Mouse (Mus musculus): ENCODE results near the gene Rwdd4a.

DNA sequence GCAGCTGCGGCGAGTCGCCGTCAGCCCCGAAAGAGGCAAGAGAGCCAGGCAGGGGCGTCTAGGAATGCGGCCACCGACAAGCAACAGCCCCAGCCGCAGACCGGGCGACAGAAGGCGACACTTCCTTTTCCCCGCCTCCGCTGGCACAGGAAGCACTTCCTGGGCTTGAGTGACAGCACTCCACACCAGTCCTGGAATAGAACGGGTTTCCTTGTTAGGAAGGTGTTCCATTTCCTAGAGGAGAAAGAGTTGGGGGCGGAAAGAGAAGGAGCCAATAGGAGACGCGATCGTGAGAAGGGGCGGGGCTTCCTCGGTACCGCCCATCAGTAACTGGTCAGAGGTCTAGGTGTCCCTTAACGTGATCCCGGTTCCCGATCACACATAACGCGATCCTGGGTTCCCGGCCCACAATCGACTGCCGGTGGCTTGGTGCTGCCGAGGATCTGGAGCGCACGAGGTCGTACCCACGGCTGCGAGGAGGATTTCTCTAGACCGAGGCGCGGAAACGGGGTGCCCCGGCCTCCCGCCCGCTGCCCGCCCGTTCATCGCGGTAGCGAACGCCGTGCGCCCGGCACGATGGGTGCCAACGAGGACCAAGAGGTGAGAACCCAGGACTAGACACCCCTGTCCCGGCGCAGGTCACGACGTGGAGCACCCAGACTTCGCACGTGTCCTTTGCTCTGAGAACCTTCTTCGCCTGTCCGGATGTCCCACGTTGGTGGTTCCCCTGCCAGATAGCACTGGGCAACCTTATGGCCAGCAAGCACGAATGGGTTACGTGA is at the start of gene Rwdd4a, which contains the start of gene Trappc11:
- TF ChIP-seq POLR2A (IDR thresholded peaks at IDR 0.05; ENCODE audit: control insufficient read depth in 1 of 2, insufficient read depth in 1 of 2, low read depth in 1 of 2, low read length in 2 of 2, poor library complexity in 1 of 2), result peak; percentile 83 to 85
- no peak for TF ChIP-seq UBTF (IDR thresholded peaks at IDR 0.05; ENCODE audit: borderline replicate concordance, insufficient read depth, low read depth, low read length)
- TF ChIP-seq EP300 (IDR thresholded peaks at IDR 0.05; ENCODE audit: low read depth in 1 of 2, low read length in 2 of 2), result no peak
- peak; percentile 90 for TF ChIP-seq CHD2 (IDR thresholded peaks at IDR 0.05; ENCODE audit: low read length)

Measured in MEL (cell line).